Mouse (Mus musculus) CD8-positive naive resting alpha-beta T cell, adult 57 days (primary cell): ENCODE results near the gene Ddc. TPM values are rescaled to one million over a fixed set of nuclear protein-coding genes. Genes with fewer than 3 reads are reported as not detected.

Source experiments
- total RNA-seq: library from RNA; stranded (reverse); gene quantifications from one replicate; pipeline ENCODE4 v1.2.4, GENCODE M21; 2023

The Ddc gene
- 2.0 TPM for total RNA-seq

GRCm38 (mm10) chr11:11897645-11898357 lies at the start of gene Ddc:
Gene Ddc, minus strand, starts transcription at chr11:11898144.

GRCm38 (mm10) chr11:11808820-11809403 lies 89.0 kb downstream of the Ddc start, which contains the start of gene Fignl1:
Gene Fignl1, minus strand, starts transcription at chr11:11808962.

Other genes starting within 250 kb of the Ddc start
- 610 TPM for gene Ikzf1, start 213.1 kb downstream of the Ddc start, total RNA-seq
- 3.8 TPM for gene Fignl1, start 89.2 kb downstream of the Ddc start, total RNA-seq
- 0.24 TPM for gene Grb10, start 140.5 kb upstream of the Ddc start, total RNA-seq